Mouse (Mus musculus) left cerebral cortex, postnatal 25 days (tissue): ENCODE measurements around the gene Papolg. TPM values are rescaled to one million over a fixed set of nuclear protein-coding genes. Genes with fewer than 3 reads are reported as not detected.
A peak's percentile ranks its signal among the peaks of the same experiment; 100 is the strongest.
"Not testable (repeated sequence)": the region's sequence is repeated elsewhere in the genome, so short reads cannot be mapped to it uniquely, and the experiment has no call there.

Source experiments
- DNase-seq, 2 experiments: peaks; one replicate each; pipeline ENCODE4 v3.0.0; 2022; ENCODE audit warnings: low spot score in 2 of 2, mixed read lengths in 1 of 2
- intact Hi-C: fragments of 180-260 bp; cut with DNase I; formaldehyde crosslinking; loops from one replicate; pipeline ENCODE4 v1.15.1; 2025
- total RNA-seq, 2 experiments: library from RNA; stranded (reverse); gene quantifications; 2 replicates each; pipeline ENCODE4 v1.2.3; 2021

Papolg gene
- 10 to 100 TPM; 19.9 to 21.6 TPM for total RNA-seq

DNA sequence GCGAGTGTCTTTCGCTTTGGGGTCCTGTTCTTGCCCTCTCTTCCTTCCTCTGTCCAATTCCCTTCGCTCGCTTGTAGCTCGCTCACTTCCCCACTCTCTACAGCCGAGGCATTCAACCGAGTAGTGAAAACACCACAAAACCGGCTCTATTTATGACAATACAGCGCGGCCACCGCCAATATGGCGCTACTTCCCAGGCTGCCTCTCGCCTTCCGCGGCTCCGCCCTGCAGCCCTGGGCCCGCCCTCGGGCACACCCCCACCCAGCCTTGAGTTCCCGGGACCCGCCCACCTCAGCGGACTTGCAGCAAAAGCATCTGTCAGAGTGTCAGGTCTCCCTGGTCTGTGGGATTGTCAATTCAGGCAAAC is at the start of gene Papolg:
Gene Papolg, minus strand, starts transcription at position 194 of the 367 bp plus-strand sequence.
- peak; percentile 93 to 96 for DNase-seq
- intact Hi-C loops: loop anchor here (5.0 kb wide), 2 partner anchors 57 to 123 kb away; partner anchors contain the start of gene Rel

DNA sequence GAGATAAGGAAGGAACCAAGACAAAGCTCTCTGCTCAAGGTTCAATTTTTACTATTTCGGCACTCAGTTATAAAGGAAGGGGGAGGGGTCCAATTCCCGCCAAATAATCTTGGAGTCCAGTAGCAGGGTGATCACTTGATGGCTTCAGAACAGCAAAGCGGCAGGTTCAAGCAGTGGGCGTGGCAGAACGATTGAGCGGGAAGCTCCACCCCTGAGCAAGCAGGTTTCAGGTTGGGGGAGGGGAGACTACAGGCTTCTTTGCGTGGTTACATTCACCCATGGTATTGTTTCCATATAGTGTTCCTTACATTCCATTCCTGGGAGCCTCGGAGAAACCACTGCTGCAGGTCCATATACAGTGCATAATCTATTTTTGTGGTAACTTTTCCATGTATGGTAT is 33.1 kb upstream of the Papolg start:
- intact Hi-C loops: not testable (repeated sequence)

DNA sequence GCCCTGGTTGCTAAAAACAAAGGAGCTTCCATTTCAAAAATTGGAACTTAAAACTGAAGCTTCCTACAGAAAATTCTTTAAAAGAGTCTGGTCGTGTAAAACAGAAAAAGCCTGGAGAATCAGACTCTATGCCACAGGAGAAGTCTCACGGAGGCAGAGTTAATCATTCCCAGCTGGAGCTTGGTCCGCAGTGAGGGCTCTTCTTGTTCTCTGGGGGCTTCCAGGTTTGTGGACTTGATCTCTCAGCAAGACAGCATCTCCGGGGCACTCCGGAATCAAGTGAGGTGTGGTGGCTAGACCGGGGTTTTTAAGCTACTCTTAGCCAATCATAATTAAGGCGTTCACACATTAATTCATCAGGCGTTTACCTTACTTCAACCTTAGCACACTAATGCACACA is 32.6 kb upstream of the Papolg start:
- intact Hi-C loops: no loop called here
- no peak for DNase-seq

More for the DNA sequence above, 33.1 kb upstream of the Papolg start:
- not testable (repeated sequence) for DNase-seq

DNA sequence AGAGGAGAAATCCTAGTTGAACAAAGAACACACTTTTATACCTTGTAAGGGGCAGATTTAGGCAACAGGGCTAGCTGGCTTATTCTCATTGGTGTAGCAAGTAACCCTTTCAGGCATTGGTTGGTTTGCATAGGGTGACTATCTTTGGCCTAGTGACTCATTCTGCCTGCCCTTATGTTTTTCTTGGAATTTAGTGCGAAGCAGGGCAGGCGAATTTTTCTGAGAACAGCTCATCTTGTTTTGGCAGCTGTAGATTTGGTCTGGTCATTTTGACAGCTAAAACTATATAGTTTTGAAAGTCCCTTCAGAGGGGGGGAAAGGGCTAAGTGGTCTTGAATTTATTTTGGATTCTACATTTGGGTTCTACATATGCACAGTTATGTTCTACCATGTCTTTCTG is 18.8 kb upstream of the Papolg start:
- DNase-seq: not testable (repeated sequence)

DNA sequence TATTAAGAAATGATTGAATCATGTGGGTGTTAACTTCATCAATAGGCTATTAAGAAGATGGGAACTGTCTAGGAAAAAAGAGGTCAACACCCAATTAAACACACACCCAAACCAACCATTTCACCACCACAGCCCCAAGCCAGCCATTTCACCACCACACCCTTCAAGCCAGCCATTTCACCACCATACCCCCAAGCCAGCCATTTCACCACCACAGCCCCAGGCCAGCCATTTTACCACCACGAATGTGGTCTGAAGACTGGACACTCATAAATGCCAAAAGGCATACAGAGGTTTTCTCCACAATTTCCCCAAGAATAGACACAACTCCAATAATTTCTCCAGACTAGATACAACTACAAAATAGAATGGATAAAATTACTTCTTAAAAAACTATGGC is 8.9 kb upstream of the Papolg start:
- DNase-seq: no peak
- intact Hi-C loops: no loop called here

More for the DNA sequence above, 18.8 kb upstream of the Papolg start:
- intact Hi-C loops: not testable (repeated sequence)

DNA sequence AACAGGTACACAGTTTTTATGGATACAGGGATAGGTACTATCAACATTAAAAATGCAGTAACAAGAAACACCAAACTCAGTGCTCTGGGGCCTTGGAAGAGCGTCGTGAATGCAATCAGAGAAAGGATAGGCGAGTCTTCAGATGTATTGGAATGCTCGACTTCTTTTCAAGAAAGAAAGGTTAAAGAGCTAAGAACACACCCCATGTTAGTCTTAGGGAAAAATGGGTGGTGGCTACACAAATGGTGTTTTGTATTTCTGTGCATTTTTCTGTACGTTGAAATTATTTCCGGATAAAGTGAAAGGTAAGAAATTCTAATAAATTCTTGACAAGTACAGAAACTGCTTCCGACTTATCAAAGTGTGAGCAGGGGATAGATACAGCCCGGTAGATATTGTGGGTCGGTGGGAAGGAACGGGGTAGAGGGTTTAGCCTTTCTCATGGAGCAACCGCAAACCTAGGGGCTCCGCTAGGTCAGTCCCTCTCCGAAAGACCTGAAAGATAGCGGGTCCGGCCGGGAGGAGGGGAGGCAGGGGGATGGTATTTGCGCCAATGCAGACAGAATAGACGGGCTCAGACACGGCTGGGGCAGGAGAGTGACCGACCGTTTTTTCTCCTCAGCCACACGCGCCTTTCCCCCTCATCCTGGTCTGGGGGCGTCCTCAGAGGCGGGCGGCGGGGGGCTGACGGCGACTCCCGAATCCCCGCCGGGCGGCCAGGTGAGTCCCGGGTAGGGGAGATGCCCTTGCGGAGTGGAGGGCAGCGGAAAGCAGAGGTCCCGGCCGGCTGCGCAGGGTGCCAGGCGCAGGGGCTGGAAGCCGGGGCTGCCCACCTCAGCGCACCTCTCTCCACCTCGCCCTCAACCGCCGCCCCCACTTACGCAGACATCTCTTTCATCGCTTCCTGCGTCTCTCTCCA is 653 bp downstream of the Papolg start:
- DNase-seq: no peak
- intact Hi-C loops: loop anchor here (5.0 kb wide), 2 partner anchors 58 to 122 kb away; partner anchors contain the start of gene Rel

DNA sequence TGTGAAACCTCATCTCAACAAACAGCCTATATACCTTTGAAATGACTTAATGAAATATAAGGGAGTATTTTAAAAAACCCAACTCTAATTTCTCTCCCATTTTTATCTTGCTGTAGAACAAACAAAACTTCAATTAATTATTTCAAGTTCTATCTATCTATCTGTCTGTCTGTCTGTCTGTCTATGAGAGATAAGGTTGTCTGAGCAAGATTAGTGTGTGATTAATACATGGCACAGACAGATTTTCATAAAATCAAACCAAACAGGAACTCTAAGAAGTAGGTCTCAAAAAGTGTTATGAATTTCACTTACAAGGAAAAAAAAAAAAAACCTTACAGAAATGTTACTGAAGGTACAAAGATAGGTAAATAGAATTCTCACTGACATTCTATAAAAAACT is 1.5 kb downstream of the Papolg start:
- intact Hi-C loops: no loop called here
- DNase-seq: no peak

DNA sequence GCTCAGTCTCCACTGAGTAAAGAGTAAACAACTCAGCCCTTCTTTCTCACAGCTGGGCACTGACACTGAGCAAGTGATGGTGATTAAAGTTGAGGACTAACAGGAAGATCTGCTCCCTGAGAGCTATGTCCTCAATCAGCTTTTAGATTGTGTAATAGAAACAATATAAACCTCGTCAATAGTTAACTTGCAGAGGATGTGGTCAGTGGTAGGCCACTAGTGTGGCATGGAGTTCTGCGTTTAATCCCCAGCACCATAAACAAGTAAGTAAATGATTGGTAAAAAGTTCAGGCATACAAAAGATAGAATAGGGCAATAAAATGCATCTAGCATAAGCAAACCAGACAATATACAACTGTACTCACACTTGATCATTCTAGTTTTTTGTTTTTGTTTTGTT is 30.7 kb downstream of the Papolg start:
- intact Hi-C loops: loop anchor here (10.0 kb wide), 1 partner anchor 860 kb away; the partner anchor contains the start of gene Fam161a
- no peak for DNase-seq

DNA sequence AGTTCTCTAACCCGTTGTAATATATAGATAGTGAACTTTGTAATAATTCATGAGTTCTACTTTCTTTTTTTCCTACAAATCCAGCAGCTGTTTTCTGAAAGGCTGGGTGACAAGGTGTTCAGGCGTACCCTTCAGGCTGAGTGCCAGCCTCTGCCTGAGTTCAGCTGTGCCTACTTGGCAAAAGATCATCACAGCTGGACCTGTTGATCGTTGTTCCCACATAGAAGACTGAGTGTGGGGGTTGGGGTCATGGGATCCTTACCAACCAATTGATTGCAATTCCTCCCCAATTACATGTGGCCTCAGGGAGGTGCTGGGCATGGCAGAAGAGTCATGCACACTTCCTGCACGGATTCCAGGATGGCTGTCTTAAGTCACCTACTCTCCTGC is 38.3 kb downstream of the Papolg start:
- no peak for DNase-seq
- intact Hi-C loops: loop anchor here (10.0 kb wide), 1 partner anchor 98 kb away; no protein-coding TSS in a partner anchor

DNA sequence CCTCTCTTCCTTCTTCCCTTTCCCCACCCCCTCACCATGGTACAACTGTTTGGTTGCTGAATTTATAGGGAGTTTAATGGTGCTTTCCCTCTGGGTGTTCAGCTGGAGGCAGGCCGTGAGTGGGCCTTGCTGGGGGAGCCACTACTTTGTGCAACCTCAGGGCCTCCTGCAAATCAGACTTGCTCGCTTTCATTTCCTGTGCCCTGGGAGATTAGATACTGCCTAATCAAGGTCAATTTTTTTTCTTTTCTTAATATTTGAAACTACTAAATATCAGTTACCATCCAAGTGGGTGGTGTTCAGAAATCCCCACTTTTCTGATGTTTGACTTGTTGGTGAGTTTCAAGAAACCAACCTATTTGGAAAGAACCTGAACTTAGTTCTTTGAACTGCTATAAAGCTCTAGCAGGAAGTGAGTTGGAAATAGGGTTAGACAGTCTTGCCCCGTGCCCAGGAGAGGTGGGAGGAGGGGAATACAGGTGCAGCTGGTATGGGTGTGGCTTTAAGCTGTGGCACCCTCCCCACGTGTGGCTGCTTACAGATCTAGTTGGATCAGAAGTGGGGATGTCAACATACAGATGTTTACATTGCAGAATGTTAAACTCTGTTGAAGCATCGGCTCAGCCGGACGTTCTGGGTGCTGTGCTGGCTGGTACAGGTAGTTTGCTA is 38.9 kb downstream of the Papolg start:
- DNase-seq: no peak
- intact Hi-C loops: loop anchor here (10.0 kb wide), 1 partner anchor 99 kb away; no protein-coding TSS in a partner anchor

DNA sequence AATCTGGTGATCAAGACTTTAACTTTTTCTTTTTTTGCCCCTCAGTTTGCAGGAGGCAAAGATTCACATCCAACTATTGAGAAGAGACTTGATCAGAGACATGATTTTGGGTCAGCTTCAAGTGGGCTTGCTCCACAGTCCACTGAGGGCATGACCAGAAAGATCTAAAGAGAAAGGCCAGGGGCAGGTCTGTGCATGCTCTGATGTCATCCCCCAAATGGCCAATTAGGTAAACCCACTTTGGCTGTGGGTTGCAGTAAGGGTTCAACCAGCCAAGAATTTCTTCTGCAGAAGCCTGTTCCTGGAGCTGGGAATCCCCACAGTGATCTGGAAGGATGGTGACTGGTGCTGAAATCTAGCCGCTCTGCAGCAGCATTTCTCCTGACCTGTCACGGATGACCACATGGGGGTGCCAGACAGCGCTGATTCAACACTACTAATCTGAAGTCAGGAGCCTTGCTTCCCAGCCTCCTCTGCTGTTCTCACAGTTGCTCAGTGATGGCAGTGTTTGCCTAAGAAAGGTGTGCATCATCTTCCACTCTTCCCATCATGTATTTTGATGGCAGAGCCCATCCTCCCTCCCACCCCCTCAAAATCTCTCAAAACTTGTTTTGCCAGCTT is 39.8 kb downstream of the Papolg start:
- DNase-seq: peak; percentile 38 to 62
- intact Hi-C loops: loop anchor here (10.0 kb wide), 1 partner anchor 100 kb away; no protein-coding TSS in a partner anchor

DNA sequence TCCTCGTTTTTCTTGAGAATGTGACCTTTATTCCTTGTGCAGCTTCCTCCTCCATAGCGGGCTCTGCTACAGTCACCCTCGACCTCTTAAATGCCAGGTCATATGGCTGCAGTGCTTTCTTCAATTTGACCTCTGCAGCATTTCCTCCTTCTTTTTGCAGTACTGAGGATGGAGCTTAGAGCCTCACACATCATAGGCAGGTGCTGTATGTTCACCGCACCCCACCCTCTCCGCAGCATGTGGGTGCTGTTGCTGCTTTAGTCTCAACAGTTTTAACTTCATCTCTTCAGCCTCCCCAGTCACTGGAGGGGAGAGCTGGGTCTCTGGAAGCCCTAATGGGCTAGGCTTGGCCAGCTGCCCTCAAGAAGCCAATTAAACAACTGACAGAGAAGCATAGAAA is 41.7 kb downstream of the Papolg start:
- no peak for DNase-seq
- intact Hi-C loops: loop anchor here (10.0 kb wide), 1 partner anchor 101 kb away; no protein-coding TSS in a partner anchor

DNA sequence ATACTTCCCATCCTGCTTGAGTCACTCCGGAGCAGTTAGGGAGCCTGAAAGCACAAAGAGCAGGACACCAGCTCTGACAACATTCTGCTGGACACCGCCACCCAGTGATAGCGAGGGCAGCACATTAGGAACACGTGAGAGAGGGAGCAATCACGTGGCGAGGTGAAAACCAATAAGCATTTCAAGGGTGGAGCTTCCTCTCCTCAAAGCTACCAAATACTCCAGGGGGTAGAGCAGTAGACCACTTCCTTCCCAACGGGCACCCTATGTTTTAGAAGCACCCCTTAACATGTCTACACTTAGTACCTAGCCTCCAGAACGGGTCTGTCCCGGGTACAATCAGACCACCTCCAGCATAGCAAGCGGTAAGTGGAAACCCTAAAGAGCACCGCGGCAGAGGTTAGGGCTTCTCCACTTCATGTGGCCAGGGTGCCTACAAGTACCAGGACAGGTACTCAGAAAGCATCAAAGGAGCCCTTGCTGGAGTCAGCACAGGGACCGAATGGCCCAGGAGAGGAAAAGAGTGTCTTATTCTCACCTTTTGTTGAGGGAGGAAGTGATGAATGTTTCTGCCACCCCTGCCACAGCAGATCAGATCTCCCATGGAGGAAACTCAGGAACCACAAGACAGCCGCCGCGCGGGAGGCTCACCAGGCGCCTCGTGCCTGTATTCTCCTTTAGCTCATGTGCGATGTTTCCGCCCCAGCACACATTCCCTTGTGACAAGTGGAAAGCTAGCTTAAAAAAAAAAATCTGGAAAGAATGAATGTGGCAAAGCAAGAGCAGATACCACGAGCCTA is 48.8 kb downstream of the Papolg start:
- intact Hi-C loops: no loop called here
- DNase-seq: peak; percentile 20 to 65

DNA sequence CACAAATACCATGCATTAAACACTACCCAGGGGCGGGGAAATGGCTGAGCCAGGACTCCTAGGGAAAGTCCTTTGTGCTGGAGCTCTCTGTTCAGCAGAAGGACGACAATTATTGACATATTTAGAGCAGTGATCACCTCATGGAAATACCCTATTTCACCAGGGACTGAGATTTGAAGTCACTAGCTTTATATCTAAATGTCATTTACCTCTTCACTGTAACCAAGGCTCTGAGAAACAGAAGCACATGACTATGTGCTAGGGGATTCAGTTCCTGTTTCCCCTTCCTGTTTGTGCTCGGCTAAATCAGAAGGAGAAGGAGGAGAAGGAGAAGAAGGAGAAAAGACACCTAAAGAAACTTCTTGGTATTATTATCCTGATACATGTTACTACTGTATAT is 71.8 kb downstream of the Papolg start:
- no peak for DNase-seq
- intact Hi-C loops: no loop called here

DNA sequence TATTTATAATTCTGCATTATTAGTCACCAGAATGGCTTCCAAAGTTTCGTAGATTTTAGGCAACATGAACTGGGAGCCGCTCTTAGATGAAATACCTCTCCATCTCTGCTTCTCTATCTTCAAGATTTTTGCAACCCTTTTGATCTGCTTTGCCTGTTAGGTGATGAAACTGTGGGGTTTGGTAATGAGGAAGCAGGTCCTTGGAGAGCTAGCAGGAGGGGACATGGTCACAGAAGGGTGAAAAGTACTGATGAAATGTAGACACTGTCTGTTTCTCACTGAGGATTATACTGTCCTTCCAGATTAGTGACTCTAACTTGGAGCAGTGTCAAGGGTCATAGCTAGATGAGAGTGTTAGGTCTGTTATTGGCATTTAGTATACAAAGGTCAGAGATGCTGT is 73.4 kb downstream of the Papolg start:
- no peak for DNase-seq
- intact Hi-C loops: no loop called here

DNA sequence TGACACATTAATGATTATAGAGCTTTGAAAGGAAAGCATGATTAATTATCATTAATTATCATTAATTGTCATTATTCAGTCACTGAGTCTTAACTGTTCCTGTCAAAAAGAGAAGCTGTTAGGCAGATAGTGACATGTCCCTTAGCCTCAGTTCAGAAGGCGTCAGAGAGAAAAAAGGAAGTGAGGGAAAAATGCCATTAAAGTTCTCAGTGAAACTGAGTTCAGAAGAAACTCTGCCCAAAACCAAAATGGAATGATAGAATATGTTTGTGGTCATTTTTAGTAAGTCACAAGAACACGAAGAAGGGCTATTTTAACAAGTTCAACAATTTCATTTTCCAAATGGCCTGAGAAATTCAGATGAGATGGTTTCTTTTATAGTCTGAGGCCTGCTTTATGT is 74.1 kb downstream of the Papolg start:
- no peak for DNase-seq
- intact Hi-C loops: no loop called here

DNA sequence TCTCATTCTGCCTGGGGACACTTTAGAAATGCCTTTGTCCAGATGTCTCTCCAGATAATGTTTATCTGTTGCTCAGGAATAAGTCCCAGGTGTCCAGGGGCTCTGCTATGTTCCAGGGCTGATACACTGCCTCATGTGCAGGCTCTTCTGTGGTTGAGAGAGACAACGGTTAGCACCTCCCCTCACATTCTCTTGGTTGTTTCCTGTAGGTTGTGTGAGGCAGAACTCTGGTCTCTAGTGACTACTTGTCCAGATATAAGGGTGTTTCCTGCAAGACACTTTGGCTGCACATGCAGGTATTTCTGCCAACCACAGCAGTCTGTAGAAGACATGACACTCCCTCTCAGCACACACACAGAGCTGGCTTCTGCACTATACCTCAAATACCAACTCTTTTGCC is 76.3 kb downstream of the Papolg start:
- DNase-seq: no peak
- intact Hi-C loops: no loop called here
